In the genomic region with DNA sequence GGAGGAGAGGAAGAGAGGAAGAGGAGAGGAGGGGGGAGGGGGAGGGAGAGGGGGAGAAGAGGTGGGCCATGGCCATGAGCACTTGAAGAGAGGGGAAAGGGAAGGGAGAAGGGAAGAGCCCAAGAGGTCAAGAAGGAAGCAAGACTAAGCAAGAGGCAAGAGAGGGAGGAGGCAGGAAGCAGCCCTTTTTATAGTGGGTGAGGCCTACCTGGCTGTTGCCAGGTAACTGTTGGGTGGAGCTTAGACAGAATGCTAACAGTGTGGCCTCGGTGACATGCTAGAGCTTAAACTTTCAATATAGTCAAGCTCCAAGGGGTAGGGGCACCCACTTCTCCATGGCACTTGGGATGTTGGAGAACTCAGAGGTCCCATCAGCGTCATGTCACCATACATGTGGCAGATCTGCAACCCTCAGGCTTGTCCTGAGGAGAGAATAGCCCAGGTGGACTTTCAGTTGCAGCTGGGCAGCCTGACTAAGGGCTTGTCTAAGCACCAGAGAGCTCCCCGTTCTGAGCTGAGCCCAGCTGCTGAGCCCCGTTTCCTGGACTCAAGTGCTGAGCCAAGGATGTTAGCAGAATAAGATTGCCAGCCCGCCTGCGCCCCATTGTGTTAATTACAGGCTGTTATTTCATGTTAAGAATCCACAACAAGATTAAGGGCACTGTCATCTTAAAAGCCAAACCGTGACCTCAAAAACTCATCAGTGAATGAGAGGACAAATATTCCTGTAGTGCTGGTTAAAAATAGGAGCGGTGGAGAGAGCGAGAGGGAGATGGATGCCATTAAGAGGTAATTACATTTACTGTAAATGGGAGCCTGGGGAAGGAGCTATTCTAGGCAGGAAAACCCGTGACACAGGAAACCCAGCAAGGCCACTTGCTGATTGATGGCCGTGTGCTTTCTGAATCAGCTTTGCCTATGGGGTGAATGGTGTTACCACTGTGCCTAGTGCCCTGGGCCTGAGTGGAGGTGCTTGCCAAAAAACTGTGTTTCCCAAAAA, we compare ENCODE assay signal across 12 mouse cellular contexts. TPM values are rescaled to one million over a fixed set of nuclear protein-coding genes. Genes with fewer than 3 reads are reported as not detected.
DNase-seq lines count a peak whose midpoint lies in the region; ATAC-seq and TF ChIP-seq lines count a peak whose summit lies in the region.
"Had no signal": no experiment of that assay in that cellular context is flagged by ENCODE, and none has a peak within 500 bp of the region (broad histone marks: within the 10 kb centered on the region; RNA-seq: fewer than 3 reads in every experiment).

No protein-coding gene starts in this region.

- intact Hi-C loops in heart, adult 2 months (cut with DNase I) = no loop called here
- intact Hi-C loops in gastrocnemius, postnatal 14 days (cut with DNase I; ENCODE audit: low total_unique reads) = loop anchor here (10.0 kb wide), 1 partner anchor 248 kb away; no protein-coding TSS in a partner anchor

- no peak for TF ChIP-seq CTCF in heart, adult 2 months (IDR thresholded peaks at IDR 0.05)

- WGBS in heart, adult 2 months = 26% methylated on average over 11 of the region's 11 CpGs
- WGBS in intestine, embryonic 15.5 days = 52% methylated on average over 11 of the region's 11 CpGs

- H3K27me3 ChIP-seq in heart, adult 2 months (ENCODE audit: control insufficient read depth, insufficient read depth, low read length) = no peaks in the 10 kb centered on the region
- H3K27me3 ChIP-seq in intestine, embryonic 15.5 days (replicated peaks) = no peaks in the 10 kb centered on the region
- H3K27me3 ChIP-seq: CH12.LX; embryonic facial prominence, embryonic 12.5 days had no signal

- H3K79me2 ChIP-seq in heart, adult 2 months (replicated peaks; ENCODE audit: control insufficient read depth, insufficient read depth, low read length) = no peaks in the 10 kb centered on the region

- H3K36me3 ChIP-seq in heart, adult 2 months (ENCODE audit: control insufficient read depth, insufficient read depth, low read length) = no peaks in the 10 kb centered on the region
- H3K36me3 ChIP-seq in intestine, embryonic 15.5 days = no peaks in the 10 kb centered on the region
- H3K36me3 ChIP-seq: embryonic facial prominence, embryonic 12.5 days had no signal

- H3K27ac ChIP-seq in heart, adult 2 months = no peak overlapping the region
- H3K27ac ChIP-seq in intestine, embryonic 15.5 days = no peak overlapping the region
- H3K27ac ChIP-seq: embryonic facial prominence, embryonic 12.5 days had no signal

- no peaks in the 10 kb centered on the region for H3K9me3 ChIP-seq in intestine, embryonic 15.5 days
- H3K9me3 ChIP-seq: embryonic facial prominence, embryonic 12.5 days had no signal

- H3K9ac ChIP-seq in heart, adult 2 months (ENCODE audit: low read depth, low read length) = no peak overlapping the region
- no peak overlapping the region for H3K9ac ChIP-seq in intestine, embryonic 15.5 days
- H3K9ac ChIP-seq: embryonic facial prominence, embryonic 12.5 days had no signal

- peaks cover 2% of the 10 kb centered on the region; the same call in 1 of the 2 replicates for H3K4me1 ChIP-seq in heart, adult 2 months (ENCODE audit: control insufficient read depth, insufficient read depth, low read length)
- H3K4me1 ChIP-seq in intestine, embryonic 15.5 days (replicated peaks) = 0 out of 2 replicates have a peak, but pooled peaks cover 3% of the 10 kb centered on the region

- H3K4me3 ChIP-seq in heart, adult 2 months = no peak overlapping the region
- no peak overlapping the region for H3K4me3 ChIP-seq in intestine, embryonic 15.5 days (replicated peaks)
- H3K4me3 ChIP-seq: embryonic facial prominence, embryonic 12.5 days had no signal

- TF ChIP-seq EP300 in heart, adult 2 months (IDR thresholded peaks at IDR 0.05; ENCODE audit: insufficient read depth, low read depth, low read length) = no peak

- no peak overlapping the region for H3K4me2 ChIP-seq in intestine, embryonic 15.5 days (replicated peaks)
- H3K4me2 ChIP-seq: embryonic facial prominence, embryonic 12.5 days had no signal

- TF ChIP-seq POLR2A in heart, adult 2 months (IDR thresholded peaks at IDR 0.05; ENCODE audit: insufficient read depth, low read depth, low read length) = no peak

- peak; percentile 66 for ATAC-seq in intestine, embryonic 15.5 days
- ATAC-seq: inflammation-experienced regulatory T-cells, adult 6 months had no signal

- DNase-seq in heart, adult 8-10 months (ENCODE audit: low spot score) = peak; percentile 16
- DNase-seq in heart, adult 2 months = no peak
- peak; percentile 24 for DNase-seq in 416B (ENCODE audit: low read depth)
- peak; percentile 76 for DNase-seq in brain, adult 2 months (ENCODE audit: low read depth, low spot score)
- DNase-seq in cerebellum, adult 8-10 months = no peak
- DNase-seq in urinary bladder, postnatal 10 days (ENCODE audit: low spot score) = no peak
- DNase-seq in gastrocnemius, postnatal 14 days = no peak
- DNase-seq: lung, postnatal 14 days had no signal

RNA-seq across cellular contexts. Expression of gene Pdcl3, which starts 21.7 kb away (rescaled TPM):
- total RNA-seq in heart, adult 8-10 months (2022) = 10 to 100 TPM; 68.3 to 84.4 (median 74.0) TPM
- total RNA-seq in heart, adult 2 months (2021) = 10 to 100 TPM; 68.3 to 78.3 TPM
- polyA plus RNA-seq in heart, adult 2 months (2012; rRNA removed) = 33.4 and 49.2 TPM in 2 replicates
- polyA plus RNA-seq in intestine, embryonic 15.5 days (2015; fragmentation: Nextera tagmentation; extraction: Ambion mirVana) = 160 and 175 TPM in 2 replicates
- 10 to 100 TPM; 64.4 to 70.5 TPM for total RNA-seq in gastrocnemius, postnatal 14 days (2021)

Comparison
In these comparisons a context has a peak if more than half of its experiments do, and no peak if none do; other contexts are left out.
1. DNase-seq: peak in heart, adult 8-10 months (single experiment), 416B (single experiment) and brain, adult 2 months (single experiment); none in heart, adult 2 months (0 of 2), cerebellum, adult 8-10 months (single experiment), urinary bladder, postnatal 10 days (single experiment) and gastrocnemius, postnatal 14 days (single experiment).